Mouse (Mus musculus) heart, adult 2 months (tissue): ENCODE measurements around the gene Dnajb14. TPM values are rescaled to one million over a fixed set of nuclear protein-coding genes. Genes with fewer than 3 reads are reported as not detected.

ENCODE experiments used
- DNase-seq, 2 experiments: peaks; one replicate each; pipeline ENCODE4 v3.0.0; 2021
- H3K27ac ChIP-seq: fragments of 200-600 bp; 2 replicates; pipeline ENCODE4 v1.8.1; 2022
- H3K27me3 ChIP-seq: fragments of 200-500 bp; 2 replicates; pipeline ENCODE4 v1.6.1; 2012; ENCODE audit warnings: mild to moderate bottlenecking, low read length, inconsistent platforms, mixed read lengths; ENCODE audit not compliant: control insufficient read depth, insufficient read depth
- H3K36me3 ChIP-seq: fragments of 200-500 bp; 2 replicates; pipeline ENCODE4 v1.6.1; 2012; ENCODE audit warnings: low read length, inconsistent platforms; ENCODE audit not compliant: control insufficient read depth, insufficient read depth
- H3K4me1 ChIP-seq: fragments of 200-500 bp; 2 replicates; pipeline ENCODE4 v1.6.1; 2011; ENCODE audit warnings: low read length; ENCODE audit not compliant: control insufficient read depth, insufficient read depth
- H3K4me3 ChIP-seq: fragments of 200-600 bp; 2 replicates; pipeline ENCODE4 v1.8.1; 2022
- H3K79me2 ChIP-seq: fragments of 200-500 bp; replicated peaks from 2 replicates; pipeline ENCODE4 v1.6.1; 2012; ENCODE audit warnings: mild to moderate bottlenecking, inconsistent platforms, low read length, moderate library complexity, mixed read lengths; ENCODE audit not compliant: control insufficient read depth, insufficient read depth
- H3K9ac ChIP-seq: fragments of 200-500 bp; 2 replicates; pipeline ENCODE4 v1.6.1; 2012; ENCODE audit warnings: low read depth, mild to moderate bottlenecking, control low read depth, inconsistent platforms, low read length, mixed read lengths
- CTCF ChIP-seq: fragments of 200-600 bp; IDR thresholded peaks from 2 replicates; pipeline ENCODE4 v1.8.1; 2022; ENCODE audit warnings: antibody characterized with exemption, mild to moderate bottlenecking, moderate library complexity
- EP300 ChIP-seq: fragments of 200-500 bp; IDR thresholded peaks from 2 replicates; pipeline ENCODE4 v1.6.1; 2011; ENCODE audit warnings: low read depth, low read length, control low read depth; ENCODE audit not compliant: insufficient read depth
- POLR2A ChIP-seq: fragments of 200-500 bp; IDR thresholded peaks from 2 replicates; pipeline ENCODE4 v1.6.1; 2011; ENCODE audit warnings: mild to moderate bottlenecking, low read depth, low read length, control low read depth; ENCODE audit not compliant: insufficient read depth
- WGBS: fragments of 180-500 bp; shearing (Covaris S2); methylation state at CpG from one replicate; pipeline ENCODE4 v1.1.7; 2018; 5-methylcytosine and 5-hydroxymethylcytosine counted together
- intact Hi-C: fragments of 180-260 bp; cut with DNase I; formaldehyde crosslinking; loops from one replicate; pipeline ENCODE4 v1.15.1; 2025
- polyA plus RNA-seq: library from polyadenylated mRNA; depleted of rRNA; stranded (reverse); fragments of >200 nt; gene quantifications from 2 replicates; pipeline ENCODE4 v1.2.3, GENCODE M21; 2012
- total RNA-seq, 2 experiments: library from RNA; stranded (reverse); gene quantifications; 2 replicates each; pipeline ENCODE4 v1.2.3; 2021

Gene Dnajb14
- total and polyA plus RNA-seq, 3 experiments = 3.2 to 11.5 (median 10.1) TPM

- no peaks in the 10 kb centered on the region for H3K27me3 ChIP-seq
- TF ChIP-seq CTCF (no peak), EP300 (no peak), POLR2A (no peak)
- no peaks in the 10 kb centered on the region for H3K79me2 ChIP-seq
- no peaks in the 10 kb centered on the region for H3K36me3 ChIP-seq
- WGBS = 86% methylated on average over 23 of the region's 23 CpGs
- DNase-seq = no peak
- no peak overlapping the region for H3K27ac ChIP-seq
- H3K9ac ChIP-seq = no peak overlapping the region
- H3K4me1 ChIP-seq = peaks cover 11% of the 10 kb centered on the region
- no peak overlapping the region for H3K4me3 ChIP-seq
- intact Hi-C loops = no loop called here
Observed at GRCm38 (mm10) chr3:137954256-137954916, 86.9 kb downstream of the Dnajb14 start.

- intact Hi-C loops = no loop called here
- H3K27me3 ChIP-seq = no peaks in the 10 kb centered on the region
- WGBS = 26% methylated on average over 16 of the region's 16 CpGs
- peaks cover 11% of the 10 kb centered on the region for H3K4me1 ChIP-seq
- H3K27ac ChIP-seq = no peak overlapping the region
- H3K4me3 ChIP-seq = no peak overlapping the region
- H3K36me3 ChIP-seq = no peaks in the 10 kb centered on the region
- H3K79me2 ChIP-seq = no peaks in the 10 kb centered on the region
- TF ChIP-seq CTCF (no peak), EP300 (no peak), POLR2A (no peak)
- no peak overlapping the region for H3K9ac ChIP-seq
- DNase-seq = no peak
Observed at GRCm38 (mm10) chr3:137955560-137956081, 88.1 kb downstream of the Dnajb14 start.

GRCm38 (mm10) chr3:137957864-137958263 is 90.4 kb downstream of the Dnajb14 start:
- peaks cover 6% of the 10 kb centered on the region; the same call in 1 of the 2 replicates for H3K36me3 ChIP-seq
- no peak overlapping the region for H3K4me3 ChIP-seq
- no peak overlapping the region for H3K27ac ChIP-seq
- no peaks in the 10 kb centered on the region for H3K27me3 ChIP-seq
- H3K9ac ChIP-seq = no peak overlapping the region
- 54% methylated on average over 9 of the region's 9 CpGs for WGBS
- TF ChIP-seq EP300 (no peak), POLR2A (no peak), CTCF (no peak)
- H3K4me1 ChIP-seq = peaks cover 6% of the 10 kb centered on the region
- no peaks in the 10 kb centered on the region for H3K79me2 ChIP-seq
- no peak for DNase-seq
- intact Hi-C loops = no loop called here

GRCm38 (mm10) chr3:137958352-137958751 is 90.9 kb downstream of the Dnajb14 start:
- no peak overlapping the region for H3K27ac ChIP-seq
- H3K4me1 ChIP-seq = peaks cover 6% of the 10 kb centered on the region
- no peak overlapping the region for H3K9ac ChIP-seq
- H3K27me3 ChIP-seq = no peaks in the 10 kb centered on the region
- H3K4me3 ChIP-seq = no peak overlapping the region
- H3K79me2 ChIP-seq = no peaks in the 10 kb centered on the region
- DNase-seq = no peak
- no peak for TF ChIP-seq EP300
- no peak for TF ChIP-seq POLR2A
- TF ChIP-seq CTCF = no peak
- 92% methylated on average over 4 of the region's 4 CpGs for whole genome bisulfite sequencing
- intact Hi-C loops = no loop called here
- peaks cover 6% of the 10 kb centered on the region; the same call in 1 of the 2 replicates for H3K36me3 ChIP-seq

GRCm38 (mm10) chr3:137959456-137959855 is 92.0 kb downstream of the Dnajb14 start:
- no peak for TF ChIP-seq EP300
- WGBS = 84% methylated on average over 4 of the region's 4 CpGs
- H3K79me2 ChIP-seq = no peaks in the 10 kb centered on the region
- H3K4me3 ChIP-seq = no peak overlapping the region
- H3K9ac ChIP-seq = no peak overlapping the region
- H3K27ac ChIP-seq = no peak overlapping the region
- peaks cover 6% of the 10 kb centered on the region; the same call in 1 of the 2 replicates for H3K4me1 ChIP-seq
- no peak for DNase-seq
- intact Hi-C loops = no loop called here
- H3K27me3 ChIP-seq = no peaks in the 10 kb centered on the region
- H3K36me3 ChIP-seq = peaks cover 6% of the 10 kb centered on the region; the same call in 1 of the 2 replicates

GRCm38 (mm10) chr3:137961736-137962385 is 94.4 kb downstream of the Dnajb14 start:
- DNase-seq = no peak
- Histone ChIP-seq H3K9ac (no peak overlapping the region), H3K27me3 (no peaks in the 10 kb centered on the region), H3K79me2 (no peaks in the 10 kb centered on the region), H3K27ac (peak overlapping the region; percentile 22), H3K4me3 (no peak overlapping the region), H3K4me1 (peaks cover 6% of the 10 kb centered on the region; the same call in 1 of the 2 replicates), H3K36me3 (peaks cover 6% of the 10 kb centered on the region; the same call in 1 of the 2 replicates)
- intact Hi-C loops = no loop called here
- WGBS = 38% methylated on average over 8 of the region's 8 CpGs
- no peak for TF ChIP-seq EP300
- no peak for TF ChIP-seq CTCF
- no peak for TF ChIP-seq POLR2A
